Mouse (Mus musculus) midbrain, embryonic 12.5 days (tissue): ENCODE measurements around the gene Gpr107. TPM values are rescaled to one million over a fixed set of nuclear protein-coding genes. Genes with fewer than 3 reads are reported as not detected.
A peak's percentile ranks its signal among the peaks of the same experiment; 100 is the strongest.

Source experiments
- ATAC-seq: fragments of 200-750 bp; cut with Nextera tagmentation; 2 replicates; pipeline ENCODE4 v1.8.0; 2017; ENCODE audit warnings: low read depth, moderate TSS enrichment, moderate library complexity; ENCODE audit not compliant: low FRiP score
- H3K27ac ChIP-seq: fragments of 300-500 bp; sonication (generic); replicated peaks from 2 replicates; pipeline ENCODE4 v1.5.1; 2016; ENCODE audit warnings: mild to moderate bottlenecking
- H3K27me3 ChIP-seq: fragments of 300-500 bp; sonication (generic); 2 replicates; pipeline ENCODE4 v1.6.1; 2016; ENCODE audit warnings: mild to moderate bottlenecking
- H3K36me3 ChIP-seq: fragments of 300-500 bp; sonication (generic); 2 replicates; pipeline ENCODE4 v1.6.1; 2016
- H3K4me1 ChIP-seq: fragments of 300-500 bp; sonication (generic); 2 replicates; pipeline ENCODE4 v1.6.1; 2016
- H3K4me2 ChIP-seq: fragments of 300-500 bp; sonication (generic); replicated peaks from 2 replicates; pipeline ENCODE4 v1.6.1; 2016; ENCODE audit warnings: mild to moderate bottlenecking, moderate library complexity
- H3K4me3 ChIP-seq: fragments of 300-500 bp; sonication (generic); 2 replicates; pipeline ENCODE4 v1.5.1; 2016; ENCODE audit warnings: mild to moderate bottlenecking
- H3K9ac ChIP-seq: fragments of 300-500 bp; sonication (generic); replicated peaks from 2 replicates; pipeline ENCODE4 v1.6.1; 2016; ENCODE audit warnings: mild to moderate bottlenecking, moderate library complexity
- H3K9me3 ChIP-seq: fragments of 300-500 bp; sonication (generic); 2 replicates; pipeline ENCODE4 v1.6.1; 2016; ENCODE audit warnings: mild to moderate bottlenecking
- WGBS: fragments of 180-500 bp; shearing (Covaris S2); methylation state at CpG from one replicate; pipeline ENCODE4 v1.1.7; 2016; 5-methylcytosine and 5-hydroxymethylcytosine counted together
- polyA plus RNA-seq: library from polyadenylated mRNA; unstranded; fragments of >200 nt; fragmentation: Nextera tagmentation; extraction: Ambion mirVana; gene quantifications from 2 replicates; pipeline ENCODE4 v1.2.1, GENCODE M21; 2016

Gene Gpr107
- polyA plus RNA-seq, 1 experiment from 2014 or later: 41.7 TPM

- H3K9ac ChIP-seq: no peak overlapping the region
- H3K4me2 ChIP-seq: no peak overlapping the region
- H3K27me3 ChIP-seq: no peaks in the 10 kb centered on the region
- peaks cover 13% of the 10 kb centered on the region; the same call in 1 of the 2 replicates for H3K4me1 ChIP-seq
- no peak for ATAC-seq
- no peaks in the 10 kb centered on the region for H3K36me3 ChIP-seq
- no peaks in the 10 kb centered on the region for H3K9me3 ChIP-seq
- WGBS: 86% methylated on average over 14 of the region's 14 CpGs
- no peak overlapping the region for H3K27ac ChIP-seq
- no peak overlapping the region for H3K4me3 ChIP-seq
Measured at GRCm38 (mm10) chr2:31129742-31130518, 22.2 kb upstream of the Gpr107 start.

- Histone ChIP-seq H3K27me3 (no peaks in the 10 kb centered on the region), H3K9me3 (no peaks in the 10 kb centered on the region), H3K4me3 (no peak overlapping the region), H3K4me1 (peaks cover 13% of the 10 kb centered on the region; the same call in 1 of the 2 replicates), H3K4me2 (no peak overlapping the region), H3K9ac (no peak overlapping the region), H3K36me3 (no peaks in the 10 kb centered on the region), H3K27ac (no peak overlapping the region)
- ATAC-seq: no peak
- WGBS: 79% methylated on average over 8 of the region's 8 CpGs
Measured at GRCm38 (mm10) chr2:31130815-31131299, 21.3 kb upstream of the Gpr107 start.

- Histone ChIP-seq H3K4me2 (no peak overlapping the region), H3K36me3 (no peaks in the 10 kb centered on the region), H3K27ac (no peak overlapping the region), H3K4me3 (no peak overlapping the region), H3K4me1 (peaks cover 8% of the 10 kb centered on the region; the same call in 1 of the 2 replicates), H3K9ac (no peak overlapping the region), H3K27me3 (no peaks in the 10 kb centered on the region), H3K9me3 (no peaks in the 10 kb centered on the region)
- 67% methylated on average over 8 of the region's 8 CpGs for WGBS
- ATAC-seq: no peak
Measured at GRCm38 (mm10) chr2:31132682-31133081, 19.4 kb upstream of the Gpr107 start.

GRCm38 (mm10) chr2:31133981-31134380 is 18.1 kb upstream of the Gpr107 start:
- H3K9ac ChIP-seq: no peak overlapping the region
- peaks cover 6% of the 10 kb centered on the region; the same call in 1 of the 2 replicates for H3K4me1 ChIP-seq
- no peaks in the 10 kb centered on the region for H3K36me3 ChIP-seq
- no peak overlapping the region for H3K27ac ChIP-seq
- no peak for ATAC-seq
- H3K9me3 ChIP-seq: no peaks in the 10 kb centered on the region
- H3K4me2 ChIP-seq: no peak overlapping the region
- H3K4me3 ChIP-seq: no peak overlapping the region
- H3K27me3 ChIP-seq: no peaks in the 10 kb centered on the region
- WGBS: 89% methylated on average over 4 of the region's 4 CpGs

DNA sequence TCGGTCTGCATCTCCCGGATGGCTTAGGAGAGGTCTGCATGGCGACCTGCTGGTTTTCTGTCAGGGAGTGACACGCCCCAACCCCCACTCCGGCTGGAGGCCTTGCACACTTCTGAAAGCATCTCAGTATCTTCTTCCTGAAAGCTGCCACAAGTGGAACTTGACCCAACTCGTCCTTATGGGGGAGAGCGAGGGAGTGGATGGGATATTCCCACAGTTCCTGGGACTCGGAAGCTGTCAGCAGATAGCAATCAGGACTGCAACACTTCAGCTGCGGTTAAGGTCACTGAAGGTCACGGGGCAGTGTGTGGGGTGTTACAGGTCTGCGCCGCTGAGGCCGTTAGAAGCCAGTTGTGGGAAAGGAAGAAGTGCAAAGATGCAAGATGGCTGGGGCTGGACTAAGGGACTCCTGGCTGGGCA is 16.6 kb upstream of the Gpr107 start:
- H3K27me3 ChIP-seq: peaks cover 8% of the 10 kb centered on the region
- H3K36me3 ChIP-seq: no peaks in the 10 kb centered on the region
- no peak overlapping the region for H3K9ac ChIP-seq
- WGBS: 66% methylated on average over 13 of the region's 13 CpGs
- H3K4me3 ChIP-seq: no peak overlapping the region
- H3K27ac ChIP-seq: no peak overlapping the region
- no peak overlapping the region for H3K4me2 ChIP-seq
- H3K9me3 ChIP-seq: no peaks in the 10 kb centered on the region
- peaks cover 10% of the 10 kb centered on the region for H3K4me1 ChIP-seq
- no peak for ATAC-seq

GRCm38 (mm10) chr2:31136338-31136737 is 15.8 kb upstream of the Gpr107 start:
- no peak overlapping the region for H3K27ac ChIP-seq
- H3K9me3 ChIP-seq: no peaks in the 10 kb centered on the region
- no peak overlapping the region for H3K4me2 ChIP-seq
- H3K36me3 ChIP-seq: no peaks in the 10 kb centered on the region
- H3K9ac ChIP-seq: no peak overlapping the region
- H3K27me3 ChIP-seq: peaks cover 13% of the 10 kb centered on the region
- H3K4me1 ChIP-seq: peaks cover 12% of the 10 kb centered on the region
- WGBS: 72% methylated on average over 13 of the region's 13 CpGs
- no peak for ATAC-seq
- H3K4me3 ChIP-seq: no peak overlapping the region

DNA sequence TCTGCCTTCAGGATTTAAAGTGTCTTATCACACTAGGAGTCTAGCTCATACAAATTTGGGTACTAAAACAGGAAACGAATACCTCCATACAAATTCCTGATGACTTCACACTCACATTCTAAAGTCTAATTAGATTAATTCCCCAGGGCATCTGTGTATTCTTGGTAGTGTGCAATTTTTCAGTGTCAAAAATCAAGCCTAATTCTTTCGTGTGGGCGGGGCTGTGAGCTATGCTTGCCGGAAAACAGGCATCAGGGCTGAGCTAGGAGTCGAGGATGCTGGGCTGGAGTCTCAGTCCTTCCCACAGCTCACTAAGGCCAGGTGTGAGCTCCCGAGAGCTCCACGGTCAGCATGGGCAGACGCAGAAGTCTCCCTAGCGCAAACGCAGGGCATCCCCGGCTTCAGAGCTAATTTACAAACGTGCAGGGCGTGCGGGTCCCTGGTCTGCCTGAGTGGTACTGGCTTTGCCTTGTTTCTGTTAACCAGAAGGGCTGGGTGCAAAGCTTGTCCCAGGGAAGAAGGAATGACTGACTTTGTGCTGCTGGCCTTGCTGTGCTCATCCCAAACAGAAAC is 15.0 kb upstream of the Gpr107 start:
- Histone ChIP-seq H3K4me1 (peaks cover 13% of the 10 kb centered on the region), H3K4me3 (no peak overlapping the region), H3K36me3 (no peaks in the 10 kb centered on the region), H3K27me3 (peaks cover 17% of the 10 kb centered on the region), H3K27ac (no peak overlapping the region), H3K9me3 (no peaks in the 10 kb centered on the region), H3K9ac (no peak overlapping the region), H3K4me2 (no peak overlapping the region)
- ATAC-seq: no peak
- 81% methylated on average over 14 of the region's 14 CpGs for WGBS

DNA sequence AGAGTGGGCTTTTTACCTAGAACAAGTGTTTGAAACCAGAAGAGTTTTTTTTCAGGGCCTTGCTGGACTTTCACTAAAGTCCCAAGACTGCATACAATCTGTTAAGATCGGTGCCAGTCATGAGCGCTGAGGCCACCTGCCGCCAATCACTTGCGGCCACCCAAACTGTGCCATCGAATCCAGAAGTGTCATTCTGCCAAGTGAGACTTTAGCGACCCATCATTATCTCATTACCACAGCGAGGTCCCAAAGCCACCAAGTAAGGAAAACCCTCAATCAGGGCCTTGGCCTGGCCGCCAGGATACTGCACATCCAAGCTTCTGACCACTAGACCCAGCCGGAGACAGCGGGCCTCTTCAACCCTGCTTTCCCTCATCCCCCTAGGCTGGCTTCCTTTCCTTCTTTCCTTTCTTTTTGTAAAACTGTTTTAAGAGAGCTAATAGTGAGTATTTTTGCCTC is 12.9 kb upstream of the Gpr107 start:
- ATAC-seq: no peak
- 92% methylated on average over 10 of the region's 10 CpGs for WGBS
- Histone ChIP-seq H3K4me1 (peaks cover 18% of the 10 kb centered on the region), H3K4me3 (no peak overlapping the region), H3K36me3 (no peaks in the 10 kb centered on the region), H3K9ac (no peak overlapping the region), H3K27ac (no peak overlapping the region), H3K9me3 (no peaks in the 10 kb centered on the region), H3K4me2 (no peak overlapping the region), H3K27me3 (peaks cover 36% of the 10 kb centered on the region)

GRCm38 (mm10) chr2:31139991-31140771 is 11.9 kb upstream of the Gpr107 start:
- ATAC-seq: no peak
- H3K36me3 ChIP-seq: no peaks in the 10 kb centered on the region
- no peak overlapping the region for H3K9ac ChIP-seq
- peak overlapping the region; percentile 87 for H3K4me2 ChIP-seq
- H3K27ac ChIP-seq: no peak overlapping the region
- peaks cover 18% of the 10 kb centered on the region for H3K4me1 ChIP-seq
- peaks cover 36% of the 10 kb centered on the region for H3K27me3 ChIP-seq
- 85% methylated on average over 12 of the region's 12 CpGs for WGBS
- peak overlapping the region; percentile 80 for H3K4me3 ChIP-seq
- H3K9me3 ChIP-seq: no peaks in the 10 kb centered on the region

DNA sequence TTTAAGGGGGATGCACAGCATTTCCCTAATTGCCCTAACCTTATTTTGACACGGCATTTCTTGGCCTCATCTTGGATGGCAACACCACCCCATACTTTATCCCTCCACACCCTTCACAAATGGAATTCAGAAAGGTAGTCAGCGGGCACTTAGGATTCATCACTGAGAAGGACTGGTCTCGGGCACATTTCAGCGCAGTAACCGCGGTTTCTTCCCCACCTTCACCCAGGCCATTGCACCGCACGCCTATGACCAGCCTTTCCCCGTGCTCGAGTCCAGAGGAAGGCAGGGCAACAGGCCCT is 11.4 kb upstream of the Gpr107 start:
- no peak for ATAC-seq
- Histone ChIP-seq H3K9me3 (no peaks in the 10 kb centered on the region), H3K4me2 (peak overlapping the region; percentile 87), H3K36me3 (no peaks in the 10 kb centered on the region), H3K27ac (no peak overlapping the region), H3K4me1 (peaks cover 18% of the 10 kb centered on the region), H3K27me3 (peaks cover 36% of the 10 kb centered on the region), H3K9ac (peak overlapping the region; percentile 83), H3K4me3 (peak overlapping the region; percentile 80)
- 10% methylated on average over 10 of the region's 10 CpGs for WGBS

- Histone ChIP-seq H3K4me2 (peak overlapping the region; percentile 87), H3K4me1 (peaks cover 18% of the 10 kb centered on the region), H3K36me3 (peaks cover 4% of the 10 kb centered on the region; the same call in 1 of the 2 replicates), H3K4me3 (peak overlapping the region; percentile 80), H3K27me3 (peaks cover 36% of the 10 kb centered on the region), H3K27ac (peak overlapping the region; percentile 76), H3K9me3 (no peaks in the 10 kb centered on the region), H3K9ac (peak overlapping the region; percentile 83)
- WGBS: under 1% methylated on average over 63 of the region's 78 CpGs
- peak; percentile 73 for ATAC-seq
Measured at GRCm38 (mm10) chr2:31141074-31141866, 10.8 kb upstream of the Gpr107 start.
